Mouse (Mus musculus) spleen, postnatal 10 days (tissue): ENCODE data around the gene Cabp4.
"Not testable (repeated sequence)": the region's sequence is repeated elsewhere in the genome, so short reads cannot be mapped to it uniquely, and the experiment has no call there.

Source experiments
- DNase-seq, 2 experiments: peaks; one replicate each; pipeline ENCODE4 v3.0.0; 2021 to 2022; ENCODE audit warnings: low spot score in 2 of 2

Cabp4 gene

DNA sequence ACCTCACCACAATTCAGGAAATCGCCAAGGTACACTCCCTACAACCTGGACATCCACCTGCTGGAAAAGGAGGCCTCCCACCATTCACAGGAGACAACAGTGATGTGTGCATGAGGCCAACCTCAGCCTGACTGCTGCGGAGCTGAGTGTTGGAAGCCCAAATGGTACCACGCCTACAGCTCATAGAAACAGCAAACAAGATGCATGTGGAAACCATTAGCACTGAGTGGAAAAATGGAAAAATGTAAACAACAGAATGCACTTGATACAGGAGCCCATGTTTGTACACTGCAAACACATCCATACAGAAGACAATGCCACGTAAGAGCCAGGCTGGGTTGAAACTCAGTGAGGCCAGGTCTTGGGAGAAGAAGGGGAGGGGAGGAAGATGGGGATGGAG lies 19.4 kb downstream of the Cabp4 start:
- no peak for DNase-seq

DNA sequence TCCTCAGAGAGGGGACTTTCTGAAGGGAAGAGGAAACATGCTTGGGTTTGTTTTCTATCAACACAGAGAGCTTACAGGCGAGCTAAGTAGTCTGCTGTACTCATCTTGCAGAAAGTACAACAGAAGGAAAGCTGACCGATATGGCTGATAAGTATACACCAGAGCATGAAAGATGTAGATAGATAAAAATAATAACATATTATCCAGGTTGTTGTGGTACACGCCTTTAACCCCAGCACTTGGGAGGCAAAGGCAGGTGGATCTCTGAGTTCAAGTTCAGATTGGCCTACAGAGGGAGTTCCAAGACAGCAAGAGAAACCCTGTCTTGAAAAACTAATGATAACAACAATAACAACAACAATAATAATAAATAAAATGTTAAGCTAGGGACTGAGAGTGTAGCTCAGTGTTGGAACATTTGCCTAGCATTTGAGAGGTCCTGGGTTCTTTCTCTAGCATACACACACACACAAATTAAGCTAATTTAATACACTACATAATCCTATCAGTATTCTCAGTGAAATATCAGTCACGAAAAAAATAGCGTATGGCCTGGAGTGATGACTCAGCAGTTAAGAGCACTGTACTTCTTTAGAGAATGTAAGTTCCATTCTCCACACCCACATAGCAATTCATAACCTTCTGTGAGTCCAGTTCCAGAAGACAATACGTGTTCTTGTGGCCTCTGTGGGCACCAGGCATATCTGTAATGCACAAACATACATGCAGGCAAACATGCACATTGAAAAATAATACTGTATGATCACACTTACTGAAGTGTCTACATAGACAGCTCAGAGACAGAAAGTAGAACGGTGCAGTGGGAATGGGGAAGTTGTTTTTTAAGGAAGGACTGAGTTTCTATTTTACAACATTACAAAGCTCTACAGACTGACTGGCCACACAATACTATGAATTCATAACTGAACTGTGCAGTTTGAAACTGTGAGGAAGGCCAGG lies 21.1 kb downstream of the Cabp4 start:
- no peak for DNase-seq

DNA sequence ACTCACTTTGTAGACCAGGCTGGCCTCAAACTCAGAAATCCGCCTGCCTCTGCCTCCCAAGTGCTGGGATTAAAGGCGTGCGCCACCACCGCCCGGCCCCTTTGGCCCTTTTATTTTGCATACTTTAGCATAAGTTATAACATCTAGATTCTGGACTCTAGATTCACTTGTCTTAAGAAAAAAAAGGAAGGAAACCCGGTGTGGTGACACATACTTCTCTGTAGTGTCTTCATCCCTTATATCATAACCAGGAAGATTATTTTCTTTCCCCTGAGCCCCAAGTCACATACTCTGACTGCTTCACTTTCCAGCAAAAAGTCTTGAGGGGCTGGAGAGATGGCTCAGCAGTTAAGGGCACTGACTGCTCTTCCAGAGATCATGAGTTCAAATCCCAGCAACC lies 21.9 kb downstream of the Cabp4 start:
- DNase-seq, result not testable (repeated sequence)

DNA sequence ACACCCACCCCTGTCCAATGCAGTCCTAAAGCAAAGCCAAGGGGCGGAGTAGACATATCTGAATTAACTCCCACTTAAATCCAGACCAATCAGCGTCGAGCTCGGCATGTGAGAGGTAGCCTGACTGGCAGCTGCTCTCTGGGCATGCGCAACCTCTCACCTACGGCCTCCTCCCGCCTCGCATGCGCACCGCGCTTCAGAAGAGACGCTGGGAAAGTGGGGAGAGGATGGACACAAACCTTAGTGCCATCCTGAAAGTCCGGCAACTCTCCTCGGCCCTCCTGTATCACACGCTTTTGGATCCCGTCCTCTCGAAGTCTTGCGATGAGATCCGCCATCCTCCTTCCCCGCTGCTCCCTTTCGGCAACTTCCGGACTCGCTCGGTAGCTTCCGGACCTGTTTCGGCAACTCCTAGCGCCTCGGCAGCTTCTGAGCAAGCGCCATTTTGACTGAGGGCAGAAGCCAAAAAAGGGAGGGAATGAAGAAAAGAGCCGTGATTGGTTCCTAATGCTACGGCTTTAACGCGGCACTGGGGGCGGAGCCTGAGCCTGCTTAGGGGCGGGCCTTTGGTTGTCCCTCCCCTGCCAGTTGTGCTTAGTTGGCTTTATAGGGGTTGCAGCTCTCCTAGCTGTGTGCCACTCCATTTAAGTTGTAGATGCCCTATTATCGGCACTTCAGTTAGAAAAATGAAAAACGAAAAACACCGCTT lies 22.6 kb downstream of the Cabp4 start:
- peak; percentile 97 to 99 for DNase-seq

DNA sequence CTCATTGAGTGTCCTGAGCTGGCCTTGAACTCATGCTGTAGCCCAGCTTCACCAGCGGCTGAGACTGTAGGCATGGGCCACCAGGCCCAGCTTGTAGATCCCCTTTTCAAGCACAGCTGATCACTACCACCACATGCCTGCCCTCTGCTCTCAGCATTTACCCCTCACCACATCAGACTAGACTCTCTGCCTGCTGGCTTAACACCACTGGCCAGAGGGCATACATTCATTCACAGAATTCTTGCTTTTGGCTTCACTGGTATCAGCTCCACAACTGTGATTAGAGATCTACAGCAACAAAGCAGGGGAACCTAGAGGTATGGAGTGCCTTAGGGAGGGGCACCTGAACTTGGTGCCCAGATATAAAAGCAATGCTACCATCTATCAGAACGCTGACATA lies 23.3 kb downstream of the Cabp4 start:
- DNase-seq, result no peak

DNA sequence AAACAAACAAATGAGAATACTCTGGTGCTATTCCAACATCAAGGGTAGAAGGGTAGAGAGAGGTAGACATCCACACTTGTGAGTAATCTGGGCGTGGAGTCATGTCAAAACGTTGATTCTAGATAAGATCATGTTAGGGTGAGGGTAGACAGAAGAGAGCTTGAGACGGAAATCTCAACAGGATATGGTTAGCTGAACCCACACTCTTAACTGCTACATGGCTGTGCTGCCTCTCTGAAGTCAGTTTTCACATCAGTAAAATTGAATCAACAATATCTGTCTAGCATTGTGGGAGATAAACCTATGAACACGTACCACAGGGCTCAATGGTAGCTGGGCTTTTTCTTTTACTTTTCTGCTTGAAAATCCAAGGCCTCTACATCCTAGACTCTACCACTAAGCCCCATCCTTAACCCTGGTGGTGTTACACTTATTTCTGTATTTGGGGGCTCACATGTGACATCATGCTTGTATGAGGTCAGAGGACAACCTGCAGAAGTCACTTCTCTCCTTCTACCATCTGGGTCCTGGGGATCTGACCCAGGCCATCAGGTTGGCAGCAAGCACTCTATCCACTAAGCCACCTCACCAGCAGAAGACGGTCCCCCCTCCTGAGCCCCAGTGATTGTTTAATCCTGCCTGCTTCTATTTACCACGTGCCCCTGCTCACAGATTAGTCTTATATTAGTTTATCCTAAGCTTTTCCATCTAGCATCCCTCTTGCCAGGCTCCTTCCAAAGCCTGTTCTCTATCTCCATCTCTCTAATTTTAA lies 23.9 kb downstream of the Cabp4 start:
- DNase-seq, result no peak

DNA sequence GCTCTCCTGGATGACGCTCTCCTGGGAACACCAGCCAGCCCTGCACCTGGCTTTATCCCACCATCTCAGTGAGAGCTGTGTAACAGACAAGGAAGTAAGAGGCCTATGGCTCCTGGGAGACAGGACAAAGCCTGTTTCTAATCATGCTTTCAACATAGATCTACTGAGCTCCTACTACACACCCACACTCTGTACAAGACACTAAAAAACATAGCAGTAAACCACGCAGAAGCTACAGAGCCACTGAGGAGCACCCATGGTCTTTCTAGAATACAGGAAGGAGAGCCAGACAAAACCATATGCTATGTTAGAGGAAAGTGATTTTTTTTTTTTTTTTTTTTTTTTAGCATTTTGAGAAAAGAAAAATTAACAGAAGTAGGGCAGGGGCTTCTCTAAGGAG lies 25.5 kb downstream of the Cabp4 start:
- DNase-seq, result no peak

DNA sequence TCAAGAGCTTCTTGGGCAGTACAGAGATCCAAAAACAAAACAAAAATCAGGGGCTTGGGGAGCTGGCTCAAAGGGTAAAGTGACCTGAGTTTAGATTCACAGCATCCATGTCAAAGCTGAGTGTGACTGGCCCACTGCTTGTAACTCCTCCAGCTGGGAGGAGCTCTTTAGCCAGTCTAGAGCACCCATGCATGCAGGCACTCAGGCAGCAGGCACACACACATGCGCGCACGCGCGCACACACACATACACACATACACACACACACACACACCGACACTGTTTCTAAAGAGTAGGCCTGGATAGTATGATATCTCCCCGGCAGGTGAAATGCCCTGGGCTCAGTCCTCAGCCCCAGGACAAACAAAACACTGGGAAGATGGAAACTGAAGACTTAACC lies 26.8 kb downstream of the Cabp4 start:
- DNase-seq, result no peak

DNA sequence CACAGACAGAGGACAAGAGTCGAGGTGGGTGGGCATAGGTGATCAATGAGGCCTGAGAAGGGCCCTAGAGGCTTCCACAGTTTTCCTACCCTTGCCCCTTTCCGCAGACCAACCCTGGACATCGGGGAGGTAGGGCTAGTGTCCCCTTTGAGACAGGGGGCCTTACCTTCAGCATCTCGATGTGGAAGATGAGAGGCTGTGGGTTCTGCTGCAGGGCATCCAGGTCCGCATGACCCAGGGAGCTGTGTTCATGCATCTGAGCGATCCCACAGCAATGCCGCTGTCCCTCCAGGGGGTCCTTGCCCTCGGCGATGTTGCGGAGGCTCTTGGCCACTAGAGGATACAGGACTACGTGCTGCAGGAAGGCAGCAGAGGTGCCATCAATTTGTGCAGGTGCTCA lies 28.0 kb downstream of the Cabp4 start:
- DNase-seq, result no peak

DNA sequence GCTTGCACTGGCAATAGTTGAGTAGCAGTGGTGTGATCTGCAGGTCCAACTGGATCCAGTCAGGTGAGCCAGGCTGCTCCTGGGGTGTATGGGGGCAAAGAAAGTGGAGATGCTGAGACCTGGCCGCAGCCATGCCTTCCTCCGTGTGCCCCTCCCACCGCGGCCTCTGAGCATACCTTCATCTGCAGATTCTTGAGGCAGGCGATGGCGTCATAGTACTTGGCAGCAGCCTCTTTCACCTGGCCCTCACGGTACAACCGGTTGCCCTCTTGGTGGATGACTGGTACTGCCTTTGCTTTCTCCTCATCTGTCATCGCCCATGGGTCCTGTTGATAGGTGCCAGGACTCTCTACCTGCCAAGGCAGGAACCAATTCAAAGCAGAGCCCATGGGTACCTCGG lies 28.7 kb downstream of the Cabp4 start:
- DNase-seq, result no peak

DNA sequence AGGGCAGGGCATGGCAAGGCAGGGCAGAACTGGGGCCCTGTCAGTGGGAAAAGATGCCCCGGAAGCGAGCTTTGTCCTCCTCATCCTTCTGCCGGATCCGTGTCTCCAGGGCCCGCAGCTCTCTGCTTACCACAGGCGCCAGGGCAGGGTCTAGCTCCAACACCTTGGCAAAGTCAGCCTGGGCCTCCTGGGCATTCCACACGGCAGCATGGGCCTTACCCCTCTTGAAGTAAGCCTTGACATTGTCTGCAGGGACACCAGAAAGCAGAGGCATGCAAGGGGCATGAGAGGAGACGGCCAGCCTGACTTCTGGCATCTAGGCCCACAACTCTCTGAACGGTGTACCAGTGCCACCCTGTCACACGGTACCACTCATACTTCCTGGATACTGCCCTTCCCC lies 29.3 kb downstream of the Cabp4 start:
- no peak for DNase-seq

DNA sequence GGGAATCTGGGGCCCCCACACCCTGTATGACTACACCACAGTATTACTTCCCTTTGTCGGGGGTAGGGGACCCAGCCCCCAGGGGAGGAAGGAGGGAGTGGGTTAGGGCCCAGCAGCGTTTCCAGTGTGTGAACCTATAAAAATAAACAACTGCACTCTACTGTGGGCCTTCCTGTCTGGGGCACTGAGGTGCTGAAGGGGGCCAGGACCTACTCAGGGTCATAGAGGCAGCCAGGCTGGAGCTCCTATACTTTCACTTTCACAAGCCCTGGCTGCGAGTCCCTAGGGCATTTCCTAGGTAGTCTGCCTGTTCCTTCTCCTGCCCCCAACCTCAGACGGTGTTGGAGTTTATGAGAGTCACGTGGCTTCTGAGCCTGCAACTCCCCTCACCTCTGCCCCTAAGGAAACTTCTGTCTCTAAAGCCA lies 30.0 kb downstream of the Cabp4 start:
- DNase-seq, result peak in 1 of 2 experiments; percentile 72

DNA sequence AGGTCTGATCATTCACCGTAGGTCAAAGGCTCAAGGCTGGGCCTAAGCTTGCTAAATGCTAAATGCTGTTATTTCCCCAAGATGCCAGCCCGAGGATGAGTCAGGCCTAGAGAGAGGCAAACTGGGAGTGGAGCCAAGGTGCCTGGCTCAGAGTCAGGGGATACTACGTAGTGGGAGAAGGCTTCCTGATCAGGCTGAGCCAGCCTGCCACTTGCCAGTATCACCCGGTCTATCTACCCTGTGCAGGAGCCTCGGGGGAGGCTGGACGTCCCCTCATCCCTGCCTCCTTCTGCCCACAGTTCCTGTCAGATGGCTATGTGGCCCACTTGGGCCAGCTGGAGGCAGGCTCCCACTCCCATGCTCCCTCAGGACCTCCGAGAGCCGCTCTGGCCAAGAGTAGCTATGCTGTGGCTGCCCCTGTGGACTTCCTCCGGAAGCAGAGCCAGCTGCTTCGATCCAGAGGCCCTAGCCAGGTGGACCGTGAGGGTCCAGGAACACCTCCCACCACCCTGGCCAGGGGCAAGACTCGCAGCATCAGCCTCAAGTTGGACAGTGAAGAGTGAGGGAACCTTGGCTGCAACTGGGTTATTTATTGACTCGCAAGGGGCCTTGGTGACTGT lies 30.5 kb downstream of the Cabp4 start:
- peak; percentile 85 to 93 for DNase-seq

DNA sequence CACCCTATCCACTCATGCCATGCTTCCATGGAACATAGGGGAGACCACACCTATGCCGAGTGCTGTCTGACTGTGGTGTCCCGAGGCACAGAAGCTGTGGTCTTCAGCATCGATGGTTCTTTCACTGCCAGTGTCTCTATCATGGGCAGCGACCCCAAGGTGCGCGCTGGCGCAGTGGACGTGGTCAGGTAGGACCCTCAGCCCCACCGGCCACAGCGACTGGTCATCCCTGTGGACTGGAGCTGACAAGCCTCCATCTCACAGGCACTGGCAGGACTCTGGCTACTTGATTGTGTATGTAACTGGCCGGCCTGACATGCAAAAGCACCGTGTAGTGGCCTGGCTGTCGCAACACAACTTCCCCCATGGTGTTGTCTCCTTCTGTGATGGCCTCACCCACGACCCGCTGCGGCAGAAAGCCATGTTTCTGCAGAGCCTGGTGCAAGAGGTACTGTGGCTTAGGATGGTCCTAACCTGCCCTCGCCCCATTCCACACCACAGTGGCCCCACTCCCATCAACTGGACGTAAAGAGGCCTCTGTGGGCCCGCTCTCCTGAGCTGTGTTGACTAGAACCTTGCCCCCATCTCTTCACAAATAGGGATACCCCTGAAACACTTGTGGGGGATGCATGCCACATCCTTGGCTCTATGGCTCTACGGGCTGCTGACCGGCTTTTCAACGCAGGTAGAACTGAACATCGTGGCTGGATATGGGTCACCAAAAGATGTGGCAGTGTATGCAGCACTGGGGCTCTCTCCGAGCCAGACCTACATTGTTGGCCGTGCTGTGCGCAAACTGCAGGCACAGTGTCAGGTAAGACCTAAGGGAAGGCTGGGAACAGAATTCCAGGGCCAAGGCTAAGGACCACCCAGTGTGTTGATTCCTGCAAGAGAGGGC lies 31.5 kb downstream of the Cabp4 start:
- no peak for DNase-seq

DNA sequence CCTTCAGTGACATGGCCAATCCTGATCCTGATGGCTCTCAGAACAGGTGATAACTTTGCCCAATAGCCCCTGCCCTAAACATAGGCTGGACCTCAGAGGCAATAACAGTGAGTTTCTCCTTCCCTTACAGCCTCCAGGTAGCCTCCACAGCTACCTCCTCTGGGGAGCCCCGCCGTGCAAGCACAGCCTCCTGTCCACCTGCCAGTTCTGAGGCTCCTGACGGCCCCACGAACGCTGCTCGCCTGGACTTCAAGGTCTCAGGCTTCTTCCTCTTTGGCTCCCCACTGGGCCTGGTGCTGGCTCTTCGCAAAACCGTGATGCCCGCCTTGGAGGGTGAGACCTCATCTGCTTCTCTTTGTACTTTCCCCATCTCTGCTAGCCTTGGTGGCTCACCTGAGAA lies 35.3 kb downstream of the Cabp4 start:
- no peak for DNase-seq

DNA sequence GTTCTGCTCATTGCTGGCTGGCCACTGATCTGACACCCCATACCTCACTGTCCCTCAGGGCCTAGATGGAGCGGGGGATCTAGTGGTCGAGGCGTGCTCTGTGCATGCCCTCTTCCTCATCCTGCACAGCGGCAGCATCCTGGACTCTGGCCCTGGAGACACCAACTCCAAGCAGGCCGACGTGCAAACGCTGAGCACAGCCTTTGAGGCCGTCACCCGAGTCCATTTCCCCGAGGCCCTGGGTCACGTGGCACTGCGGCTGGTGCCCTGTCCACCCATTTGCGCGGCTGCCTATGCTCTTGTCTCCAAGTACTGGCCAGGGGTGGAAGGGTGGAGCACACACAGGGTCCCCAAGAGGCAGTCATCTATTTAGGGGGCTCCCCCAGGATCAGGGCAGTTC lies 37.2 kb downstream of the Cabp4 start:
- no peak for DNase-seq

DNA sequence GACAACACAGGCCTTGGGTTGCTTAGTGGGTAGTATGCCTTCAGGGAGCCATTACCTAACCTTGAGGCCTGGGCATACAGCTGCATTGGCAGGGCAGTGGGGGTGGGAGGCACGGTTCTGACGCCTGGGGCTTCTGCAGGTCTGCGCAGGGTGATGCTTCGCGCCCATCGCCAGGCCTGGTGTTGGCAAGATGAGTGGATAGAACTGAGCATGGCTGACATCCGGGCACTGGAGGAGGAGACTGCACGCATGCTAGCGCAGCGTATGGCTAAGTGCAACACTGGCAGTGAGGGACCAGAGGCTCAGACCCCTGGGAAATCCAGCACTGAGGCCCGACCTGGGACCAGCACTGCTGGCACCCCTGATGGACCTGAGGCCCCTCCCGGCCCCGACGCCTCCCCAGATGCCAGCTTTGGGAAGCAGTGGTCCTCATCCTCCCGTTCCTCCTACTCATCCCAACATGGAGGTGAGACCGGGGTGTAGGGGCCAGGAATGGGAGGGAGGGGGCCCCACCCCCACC lies 39.1 kb downstream of the Cabp4 start:
- no peak for DNase-seq

DNA sequence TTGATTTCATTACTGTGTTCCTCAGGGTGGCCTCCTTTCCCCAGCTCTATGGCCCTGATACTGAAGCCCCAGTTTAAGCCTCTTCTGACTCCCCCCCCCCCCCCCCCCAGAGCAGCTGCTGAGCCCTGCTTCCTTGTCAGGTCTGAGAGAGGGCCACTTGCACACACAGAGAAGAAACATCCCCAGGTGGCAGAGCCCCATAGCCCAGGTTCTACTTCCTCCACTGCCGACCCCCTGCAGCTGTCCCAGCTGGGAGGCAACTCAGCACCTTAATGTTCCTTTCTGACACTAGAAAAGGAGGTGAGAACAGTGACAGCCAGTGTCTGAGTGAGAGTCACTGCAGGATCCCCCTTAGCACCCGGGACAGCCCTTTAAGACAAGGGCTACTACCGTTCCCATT lies 40.0 kb downstream of the Cabp4 start:
- DNase-seq, result no peak

DNA sequence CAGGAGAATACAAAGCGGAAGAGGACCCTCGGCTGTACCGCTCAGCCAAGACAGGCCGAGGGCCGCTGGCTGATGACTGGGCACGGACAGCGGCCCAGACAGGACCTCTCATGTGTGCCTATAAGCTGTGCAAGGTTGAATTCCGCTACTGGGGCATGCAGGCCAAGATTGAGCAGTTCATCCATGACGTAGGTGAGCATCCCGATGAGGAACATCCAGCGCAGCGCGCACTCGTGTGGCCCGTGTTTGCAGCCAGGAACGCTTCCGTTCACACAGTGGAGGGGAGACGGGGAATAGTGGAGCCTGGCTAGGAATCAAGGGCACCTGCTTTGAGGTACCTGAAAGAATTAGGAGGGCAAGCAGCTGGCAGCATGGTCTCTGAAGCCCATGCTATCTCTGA lies 40.5 kb downstream of the Cabp4 start:
- no peak for DNase-seq

DNA sequence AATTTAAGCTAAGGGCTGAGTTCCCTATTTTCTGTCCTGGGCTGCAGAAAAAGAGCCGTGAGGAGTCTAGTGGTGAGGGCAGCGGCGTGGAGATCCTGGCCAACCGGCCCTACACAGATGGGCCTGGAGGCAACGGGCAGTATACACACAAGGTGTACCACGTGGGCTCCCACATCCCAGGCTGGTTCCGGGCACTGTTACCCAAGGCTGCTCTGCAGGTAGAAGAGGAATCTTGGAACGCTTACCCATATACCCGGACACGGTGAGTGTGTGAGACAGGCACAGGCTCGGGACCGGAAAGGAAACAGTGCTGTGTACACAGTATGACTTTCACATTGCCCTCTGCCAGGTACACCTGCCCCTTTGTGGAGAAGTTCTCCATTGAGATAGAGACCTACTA lies 41.2 kb downstream of the Cabp4 start:
- DNase-seq, result no peak

DNA sequence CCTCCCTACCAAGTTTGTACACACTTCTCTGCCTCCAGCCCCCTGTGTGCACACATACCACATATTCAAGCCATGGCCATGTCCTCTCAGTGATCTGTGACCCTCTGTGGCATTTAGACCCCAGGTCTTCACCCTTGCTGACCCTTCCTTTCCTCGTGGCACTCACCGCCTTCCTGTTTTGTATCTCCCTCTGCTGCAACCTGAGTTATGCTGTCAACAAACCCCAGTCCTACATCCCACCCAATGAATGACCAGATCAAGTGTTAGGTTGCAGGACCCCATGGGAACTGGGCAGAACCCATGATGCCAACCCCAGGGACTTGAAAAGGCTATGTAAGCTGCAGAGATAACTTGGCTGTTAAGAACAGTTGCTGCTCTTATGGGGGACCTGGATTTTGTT lies 41.8 kb downstream of the Cabp4 start:
- no peak for DNase-seq
